Mouse (Mus musculus): ENCODE measurements at regions not wholly inside any gene's neighbourhood (a gene's known extent, or its start where the extent isn't known, plus 50 kb on each side); places are given as distances from the start of the nearest gene placed in this dataset.
A peak's percentile ranks its signal among the peaks of the same experiment; 100 is the strongest.
"Not testable (repeated sequence)": the region's sequence is repeated elsewhere in the genome, so short reads cannot be mapped to it uniquely, and the experiment has no call there.

DNA sequence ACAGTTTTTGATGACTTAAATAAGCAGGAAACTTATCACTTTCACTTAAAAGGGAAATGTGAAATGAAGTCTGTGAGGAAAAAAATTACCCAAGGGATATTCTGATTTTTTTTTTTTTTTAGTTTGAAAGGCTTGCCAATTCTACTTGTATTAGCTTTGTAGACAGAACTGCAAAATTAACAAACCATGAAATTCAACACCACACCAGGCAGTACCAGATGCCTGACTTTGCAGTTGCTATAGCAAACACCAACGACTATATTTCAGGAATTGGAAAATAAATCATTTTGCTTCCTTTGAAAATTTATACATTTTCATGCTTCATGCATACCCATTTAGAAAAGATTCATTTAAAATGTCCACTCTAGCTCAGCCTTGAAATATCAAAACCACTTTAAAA is 1206.6 kb downstream of the Grik2 start:
- Histone ChIP-seq H3K9me3 (ENCODE audit: control insufficient read depth, low read length) (no peaks in the 10 kb centered on the region), H3K4me2 (ENCODE audit: low read length) (no peak overlapping the region), H3K9ac (replicated peaks; ENCODE audit: low read depth, low read length) (no peak overlapping the region), H3K4me3 (replicated peaks; ENCODE audit: low read length) (no peak overlapping the region), H3K36me3 (ENCODE audit: control insufficient read depth, insufficient read depth) (no peaks in the 10 kb centered on the region), H3K27me3 (replicated peaks; ENCODE audit: control insufficient read depth, insufficient read depth, low read length) (no peaks in the 10 kb centered on the region), H3K27ac (ENCODE audit: low read length) (no peak overlapping the region), H3K4me1 (replicated peaks; ENCODE audit: control insufficient read depth, insufficient read depth, low read length) (no peaks in the 10 kb centered on the region)
- 45% methylated on average over 1 of the region's 1 CpGs for WGBS
- ATAC-seq: no peak

DNA sequence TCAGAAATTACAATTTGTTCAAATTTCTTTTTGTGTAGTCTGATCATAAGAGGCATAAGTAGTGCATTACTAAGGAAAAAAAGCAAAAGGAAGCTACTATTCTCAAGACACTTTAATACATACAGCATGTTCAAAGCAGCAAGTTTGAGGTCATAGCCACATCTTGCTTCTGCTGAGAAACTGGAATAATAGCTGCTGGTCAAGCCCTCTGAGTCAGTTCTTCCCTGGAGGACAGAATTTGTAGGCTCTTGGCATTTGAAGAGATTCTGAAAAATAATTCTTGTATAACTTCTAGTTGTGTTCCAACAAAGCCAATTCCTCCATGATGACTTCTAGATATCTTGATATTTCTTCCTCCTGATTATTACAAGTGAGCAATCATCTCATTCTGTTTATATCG is 1207.5 kb downstream of the Grik2 start:
- Histone ChIP-seq H3K9ac (replicated peaks; ENCODE audit: low read depth, low read length) (no peak overlapping the region), H3K27me3 (replicated peaks; ENCODE audit: control insufficient read depth, insufficient read depth, low read length) (no peaks in the 10 kb centered on the region), H3K36me3 (ENCODE audit: control insufficient read depth, insufficient read depth) (no peaks in the 10 kb centered on the region), H3K4me2 (ENCODE audit: low read length) (no peak overlapping the region), H3K4me3 (replicated peaks; ENCODE audit: low read length) (no peak overlapping the region), H3K27ac (ENCODE audit: low read length) (no peak overlapping the region), H3K9me3 (ENCODE audit: control insufficient read depth, low read length) (no peaks in the 10 kb centered on the region), H3K4me1 (replicated peaks; ENCODE audit: control insufficient read depth, insufficient read depth, low read length) (no peaks in the 10 kb centered on the region)
- 100% methylated on average over 1 of the region's 1 CpGs for WGBS
- no peak for ATAC-seq

DNA sequence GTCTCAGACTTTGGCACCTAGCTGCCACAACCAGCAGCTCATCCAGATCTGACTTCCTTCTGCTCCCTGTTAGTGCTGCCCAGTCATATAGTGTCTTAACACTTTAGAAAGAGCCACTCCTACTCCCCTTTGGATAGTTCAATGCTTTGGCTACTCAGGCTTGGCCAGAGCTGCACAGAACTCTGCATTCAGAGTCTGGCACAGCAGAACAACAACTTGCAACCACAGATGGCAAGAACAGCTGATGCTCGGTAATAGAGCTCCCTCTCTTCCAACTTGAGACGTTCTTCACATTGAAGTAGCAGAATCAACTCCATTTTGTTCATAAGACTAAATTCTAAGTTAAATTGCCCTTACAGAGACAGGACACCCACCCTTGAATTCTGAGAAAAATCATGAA is 1216.0 kb downstream of the Grik2 start:
- no peak overlapping the region for H3K27ac ChIP-seq (ENCODE audit: low read length)
- WGBS: 63% methylated on average over 2 of the region's 2 CpGs
- H3K4me1 ChIP-seq (replicated peaks; ENCODE audit: control insufficient read depth, insufficient read depth, low read length): no peaks in the 10 kb centered on the region
- H3K4me3 ChIP-seq (replicated peaks; ENCODE audit: low read length): no peak overlapping the region
- no peaks in the 10 kb centered on the region for H3K27me3 ChIP-seq (replicated peaks; ENCODE audit: control insufficient read depth, insufficient read depth, low read length)
- no peak overlapping the region for H3K9ac ChIP-seq (replicated peaks; ENCODE audit: low read depth, low read length)
- no peak for ATAC-seq
- H3K9me3 ChIP-seq (ENCODE audit: control insufficient read depth, low read length): no peaks in the 10 kb centered on the region
- H3K36me3 ChIP-seq (ENCODE audit: control insufficient read depth, insufficient read depth): no peaks in the 10 kb centered on the region
- H3K4me2 ChIP-seq (ENCODE audit: low read length): no peak overlapping the region

DNA sequence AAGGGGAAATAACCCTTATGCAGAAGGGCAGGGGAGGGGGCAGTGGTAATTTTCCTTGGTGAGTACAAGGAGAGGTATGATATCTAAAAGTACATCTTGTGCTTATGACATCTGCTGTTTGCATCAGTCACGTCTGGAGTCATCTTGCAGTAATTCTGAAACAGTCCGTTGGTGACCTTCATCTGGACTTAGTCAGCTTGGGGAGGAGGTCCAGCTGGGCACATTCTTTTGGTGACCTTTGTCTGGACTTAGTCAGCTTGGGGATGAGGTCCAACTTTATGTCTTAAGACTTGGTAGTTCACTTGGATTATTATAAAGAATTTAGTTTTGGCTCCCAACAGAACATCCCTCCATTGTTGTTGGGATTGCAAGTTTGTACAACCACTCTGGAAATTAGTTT is 1238.8 kb downstream of the Grik2 start:
- H3K4me3 ChIP-seq (replicated peaks; ENCODE audit: low read length); H3K4me1 ChIP-seq (replicated peaks; ENCODE audit: control insufficient read depth, insufficient read depth, low read length); H3K27ac ChIP-seq (ENCODE audit: low read length); H3K9ac ChIP-seq (replicated peaks; ENCODE audit: low read depth, low read length); ATAC-seq; H3K9me3 ChIP-seq (ENCODE audit: control insufficient read depth, low read length); H3K4me2 ChIP-seq (ENCODE audit: low read length); H3K27me3 ChIP-seq (replicated peaks; ENCODE audit: control insufficient read depth, insufficient read depth, low read length); H3K36me3 ChIP-seq (ENCODE audit: control insufficient read depth, insufficient read depth): not testable (repeated sequence)
- WGBS: 81% methylated on average over 2 of the region's 2 CpGs

DNA sequence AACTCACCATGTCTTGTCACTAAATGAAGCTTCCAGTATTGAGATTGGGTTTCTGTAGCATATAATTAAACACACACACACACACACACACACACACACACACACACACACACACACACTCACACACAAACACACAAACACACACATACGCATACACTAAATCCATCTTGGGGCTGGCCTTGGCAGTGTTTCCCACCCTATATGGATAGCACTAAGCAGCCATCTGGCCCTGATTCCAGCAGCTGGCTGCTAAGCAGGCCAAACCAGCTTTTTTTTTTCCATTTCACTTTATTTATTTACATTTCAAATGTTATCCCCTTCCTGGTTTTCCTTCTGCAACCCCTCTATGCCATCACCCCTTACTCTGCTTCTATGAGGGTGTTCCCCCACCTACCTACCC is 1266.3 kb downstream of the Grik2 start:
- peak; percentile 66 for ATAC-seq
- no peaks in the 10 kb centered on the region for H3K4me1 ChIP-seq (replicated peaks; ENCODE audit: control insufficient read depth, insufficient read depth, low read length)
- H3K4me2 ChIP-seq (ENCODE audit: low read length): no peak overlapping the region
- no peaks in the 10 kb centered on the region for H3K27me3 ChIP-seq (replicated peaks; ENCODE audit: control insufficient read depth, insufficient read depth, low read length)
- H3K27ac ChIP-seq (ENCODE audit: low read length): no peak overlapping the region
- 29% methylated on average over 1 of the region's 1 CpGs for WGBS
- no peaks in the 10 kb centered on the region for H3K36me3 ChIP-seq (ENCODE audit: control insufficient read depth, insufficient read depth)
- H3K9me3 ChIP-seq (ENCODE audit: control insufficient read depth, low read length): no peaks in the 10 kb centered on the region
- no peak overlapping the region for H3K9ac ChIP-seq (replicated peaks; ENCODE audit: low read depth, low read length)
- no peak overlapping the region for H3K4me3 ChIP-seq (replicated peaks; ENCODE audit: low read length)

DNA sequence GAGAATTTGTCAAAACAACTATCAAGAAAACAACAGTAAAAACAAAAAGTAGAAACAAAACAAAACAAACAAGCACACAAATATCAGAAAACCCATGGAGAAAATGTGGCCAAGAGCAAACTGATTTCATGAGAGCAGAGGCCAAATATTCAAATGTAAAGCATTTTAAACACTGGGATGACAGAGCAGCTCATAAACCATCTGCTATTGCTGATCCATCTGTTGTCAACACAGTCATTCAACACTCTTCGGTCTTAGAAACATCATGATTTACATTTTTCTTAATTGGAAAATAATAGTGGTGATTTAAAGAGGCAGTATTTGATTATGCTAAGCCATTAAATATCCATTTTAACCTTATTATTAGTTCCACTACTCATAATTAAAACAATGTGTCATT is 1315.6 kb downstream of the Grik2 start:
- Histone ChIP-seq H3K9me3 (ENCODE audit: control insufficient read depth, low read length) (no peaks in the 10 kb centered on the region), H3K9ac (replicated peaks; ENCODE audit: low read depth, low read length) (no peak overlapping the region), H3K27me3 (replicated peaks; ENCODE audit: control insufficient read depth, insufficient read depth, low read length) (no peaks in the 10 kb centered on the region), H3K27ac (ENCODE audit: low read length) (no peak overlapping the region), H3K4me1 (replicated peaks; ENCODE audit: control insufficient read depth, insufficient read depth, low read length) (no peaks in the 10 kb centered on the region), H3K4me3 (replicated peaks; ENCODE audit: low read length) (no peak overlapping the region), H3K4me2 (ENCODE audit: low read length) (no peak overlapping the region), H3K36me3 (ENCODE audit: control insufficient read depth, insufficient read depth) (no peaks in the 10 kb centered on the region)
- WGBS: 30% methylated on average over 1 of the region's 1 CpGs
- peak; percentile 85 for ATAC-seq

DNA sequence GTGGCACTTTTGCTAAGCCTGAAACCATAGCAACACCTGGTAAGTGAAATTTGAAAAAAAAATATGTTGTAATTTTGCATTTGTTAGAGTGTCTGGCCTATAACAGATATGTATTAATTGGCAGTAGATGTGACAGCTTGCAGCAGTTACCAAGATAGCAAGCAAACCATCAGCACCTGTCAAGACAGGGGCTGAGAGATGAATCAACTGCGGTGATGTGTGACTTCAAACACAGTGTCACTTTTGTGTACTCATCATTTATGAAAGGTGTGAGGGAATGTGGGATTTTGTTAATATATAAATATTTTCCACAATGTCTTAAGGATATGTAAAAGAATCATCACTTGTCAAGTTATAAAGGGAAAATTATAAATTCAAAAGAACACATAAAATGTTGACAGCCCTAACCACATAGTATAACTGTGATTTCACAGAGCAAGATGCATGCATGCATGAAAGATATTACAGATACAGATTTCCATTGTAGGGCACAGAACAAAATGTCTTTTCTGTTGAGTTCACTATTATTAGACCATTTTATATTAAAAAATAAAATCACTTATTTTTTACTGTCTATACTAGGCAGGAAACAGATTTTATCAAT is 1344.7 kb downstream of the Grik2 start:
- H3K27ac ChIP-seq (ENCODE audit: low read length): no peak overlapping the region
- H3K4me2 ChIP-seq (ENCODE audit: low read length): no peak overlapping the region
- H3K9ac ChIP-seq (replicated peaks; ENCODE audit: low read depth, low read length): no peak overlapping the region
- no peak overlapping the region for H3K4me3 ChIP-seq (replicated peaks; ENCODE audit: low read length)
- H3K36me3 ChIP-seq (ENCODE audit: control insufficient read depth, insufficient read depth): no peaks in the 10 kb centered on the region
- WGBS: 38% methylated on average over 1 of the region's 1 CpGs
- no peaks in the 10 kb centered on the region for H3K4me1 ChIP-seq (replicated peaks; ENCODE audit: control insufficient read depth, insufficient read depth, low read length)
- H3K27me3 ChIP-seq (replicated peaks; ENCODE audit: control insufficient read depth, insufficient read depth, low read length): no peaks in the 10 kb centered on the region
- no peaks in the 10 kb centered on the region for H3K9me3 ChIP-seq (ENCODE audit: control insufficient read depth, low read length)
- peak; percentile 88 for ATAC-seq

DNA sequence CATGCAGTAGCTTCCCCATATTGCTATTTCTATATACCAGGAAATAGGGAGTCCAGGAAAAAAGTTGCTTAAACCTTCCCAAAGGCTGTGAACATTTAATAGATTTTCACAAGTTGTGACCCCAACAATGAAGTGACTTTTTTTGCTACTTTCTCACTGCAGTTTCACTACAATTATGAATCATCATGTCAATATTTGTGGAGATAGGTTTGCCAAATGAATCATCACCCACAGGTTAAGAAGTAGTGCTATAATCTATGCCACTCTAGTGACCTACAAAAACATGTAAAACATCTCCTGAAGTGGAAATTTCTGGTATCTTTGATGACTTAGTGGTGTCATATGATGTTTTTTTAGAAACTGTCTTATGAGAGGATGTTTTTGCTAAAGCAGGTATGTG is 1355.3 kb downstream of the Grik2 start:
- H3K27ac ChIP-seq (ENCODE audit: low read length): no peak overlapping the region
- no peak overlapping the region for H3K4me3 ChIP-seq (replicated peaks; ENCODE audit: low read length)
- H3K9me3 ChIP-seq (ENCODE audit: control insufficient read depth, low read length): no peaks in the 10 kb centered on the region
- H3K4me2 ChIP-seq (ENCODE audit: low read length): no peak overlapping the region
- H3K9ac ChIP-seq (replicated peaks; ENCODE audit: low read depth, low read length): no peak overlapping the region
- no peaks in the 10 kb centered on the region for H3K27me3 ChIP-seq (replicated peaks; ENCODE audit: control insufficient read depth, insufficient read depth, low read length)
- no peak for ATAC-seq
- no peaks in the 10 kb centered on the region for H3K4me1 ChIP-seq (replicated peaks; ENCODE audit: control insufficient read depth, insufficient read depth, low read length)
- H3K36me3 ChIP-seq (ENCODE audit: control insufficient read depth, insufficient read depth): no peaks in the 10 kb centered on the region

DNA sequence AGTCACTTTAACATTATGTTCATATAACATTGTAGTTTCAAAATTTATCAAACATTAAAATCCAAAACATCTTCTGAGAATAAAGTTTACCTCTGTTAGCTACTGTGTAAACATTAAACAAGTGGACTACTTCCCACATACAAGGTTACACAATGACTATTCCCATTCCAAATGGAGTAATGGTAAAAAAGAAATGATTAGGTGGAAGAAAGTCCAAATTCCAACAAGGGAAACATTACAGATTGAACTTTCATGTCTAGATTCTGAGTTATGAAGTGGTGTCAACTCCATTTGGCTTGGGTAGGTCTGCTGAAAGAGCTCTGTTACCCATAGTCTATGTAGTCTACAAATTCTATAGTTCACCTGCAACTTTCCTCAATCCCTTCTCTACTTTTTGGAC is 1363.1 kb downstream of the Grik2 start:
- no peaks in the 10 kb centered on the region for H3K4me1 ChIP-seq (replicated peaks; ENCODE audit: control insufficient read depth, insufficient read depth, low read length)
- no peak overlapping the region for H3K4me3 ChIP-seq (replicated peaks; ENCODE audit: low read length)
- no peak overlapping the region for H3K9ac ChIP-seq (replicated peaks; ENCODE audit: low read depth, low read length)
- H3K27me3 ChIP-seq (replicated peaks; ENCODE audit: control insufficient read depth, insufficient read depth, low read length): no peaks in the 10 kb centered on the region
- no peak overlapping the region for H3K4me2 ChIP-seq (ENCODE audit: low read length)
- H3K9me3 ChIP-seq (ENCODE audit: control insufficient read depth, low read length): no peaks in the 10 kb centered on the region
- no peaks in the 10 kb centered on the region for H3K36me3 ChIP-seq (ENCODE audit: control insufficient read depth, insufficient read depth)
- H3K27ac ChIP-seq (ENCODE audit: low read length): no peak overlapping the region
- no peak for ATAC-seq

DNA sequence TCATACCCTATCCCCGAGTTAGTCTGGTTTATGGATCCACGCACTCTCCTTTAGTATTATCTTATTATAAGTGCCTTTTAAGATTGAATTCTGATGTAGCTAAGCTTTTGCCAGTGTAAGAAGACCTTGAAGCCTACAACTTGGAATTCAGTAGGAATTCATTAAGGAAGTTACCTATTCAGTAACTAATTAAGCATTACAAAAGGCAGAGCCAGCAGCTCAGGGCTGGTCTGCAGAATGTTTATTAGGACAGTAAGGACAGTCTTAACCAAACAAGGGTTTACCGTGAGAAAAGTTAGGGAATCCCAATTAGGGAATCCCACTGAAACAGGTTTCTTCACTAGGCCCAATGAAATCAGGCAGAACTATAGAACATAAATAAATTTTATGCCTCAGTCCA is 1383.5 kb downstream of the Grik2 start:
- Histone ChIP-seq H3K27me3 (replicated peaks; ENCODE audit: control insufficient read depth, insufficient read depth, low read length) (no peaks in the 10 kb centered on the region), H3K36me3 (ENCODE audit: control insufficient read depth, insufficient read depth) (no peaks in the 10 kb centered on the region), H3K9ac (replicated peaks; ENCODE audit: low read depth, low read length) (no peak overlapping the region), H3K9me3 (ENCODE audit: control insufficient read depth, low read length) (no peaks in the 10 kb centered on the region), H3K4me1 (replicated peaks; ENCODE audit: control insufficient read depth, insufficient read depth, low read length) (no peaks in the 10 kb centered on the region), H3K4me3 (replicated peaks; ENCODE audit: low read length) (no peak overlapping the region), H3K4me2 (ENCODE audit: low read length) (no peak overlapping the region), H3K27ac (ENCODE audit: low read length) (no peak overlapping the region)
- 66% methylated on average over 3 of the region's 3 CpGs for WGBS
- no peak for ATAC-seq
